Mouse (Mus musculus) adrenal gland, adult (tissue): ENCODE measurements around the gene Kremen2.

Source experiments
- DNase-seq, 2 experiments: peaks; one replicate each; pipeline ENCODE4 v3.0.0; 2022 to 2023; ENCODE audit warnings: low spot score in 1 of 2; ENCODE audit not compliant: inconsistent age in 2 of 2

Kremen2 gene

DNA sequence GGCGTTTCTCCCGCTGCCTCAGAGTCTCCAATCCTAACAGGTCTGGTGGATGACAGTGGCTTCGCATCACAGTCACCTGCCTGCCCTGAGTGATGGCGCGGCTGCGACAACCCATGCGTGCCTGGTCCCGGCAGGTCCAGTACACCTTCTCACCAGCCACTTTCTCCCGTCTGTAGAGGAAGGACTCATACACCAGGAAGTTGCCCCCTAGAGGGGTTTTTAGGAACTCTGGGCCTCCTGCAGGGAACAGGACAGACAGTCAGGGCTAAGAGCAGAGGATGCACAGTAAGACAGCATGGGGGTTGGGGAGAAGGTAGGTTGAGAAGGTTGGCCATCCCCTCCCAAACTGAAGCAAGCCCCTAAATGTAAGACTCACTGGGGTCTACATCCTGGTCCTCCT, 14.6 kb upstream of the Kremen2 start:
- no peak for DNase-seq

- DNase-seq = no peak
Observed at GRCm38 (mm10) chr17:23758801-23759200, 13.2 kb upstream of the Kremen2 start.

- DNase-seq = no peak
Observed at GRCm38 (mm10) chr17:23757581-23757980, 11.9 kb upstream of the Kremen2 start.

GRCm38 (mm10) chr17:23755689-23756088, 10.1 kb upstream of the Kremen2 start:
- no peak for DNase-seq

DNA sequence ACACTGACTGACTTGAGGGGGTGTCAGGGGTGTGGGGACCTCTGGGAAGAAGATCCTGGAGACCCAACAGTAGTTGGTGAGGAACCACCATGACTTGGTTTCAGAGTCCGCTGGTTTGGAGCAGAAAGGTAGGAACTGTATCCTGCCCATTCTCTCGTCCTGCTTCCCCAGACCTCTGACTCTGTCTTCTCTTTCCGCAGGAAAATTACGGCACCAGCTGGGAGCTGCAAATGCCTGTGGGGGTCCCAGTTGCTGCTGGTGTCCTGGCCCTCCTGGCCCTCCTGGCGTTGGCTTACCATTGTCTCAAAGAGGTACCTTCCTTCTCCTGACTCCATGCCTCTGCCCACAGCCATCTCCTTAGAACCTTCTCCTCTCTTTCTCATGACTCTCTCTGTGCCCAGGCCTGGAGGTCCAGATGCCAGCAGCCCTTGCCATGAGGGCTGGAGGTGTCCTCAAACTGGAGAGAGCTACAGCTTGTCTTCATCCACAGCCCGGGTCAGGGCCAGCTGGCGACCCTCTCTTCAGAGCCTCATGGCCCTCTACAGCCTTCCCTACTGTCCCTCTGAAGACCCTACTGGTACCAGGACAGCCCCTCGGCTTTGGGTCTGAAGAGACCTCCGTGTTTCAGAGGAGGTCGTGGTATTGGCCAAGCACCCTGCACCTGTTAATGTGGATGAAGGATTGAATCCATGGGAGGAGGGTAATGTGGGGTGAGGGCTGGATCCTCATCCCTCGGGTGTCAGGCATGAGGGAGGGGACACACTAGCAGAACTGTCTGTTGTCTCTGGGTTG, 4.0 kb upstream of the Kremen2 start:
- DNase-seq = no peak

GRCm38 (mm10) chr17:23748631-23749391, 3.2 kb upstream of the Kremen2 start:
- DNase-seq = peak; percentile 80 to 96

GRCm38 (mm10) chr17:23748026-23748425, 2.4 kb upstream of the Kremen2 start:
- DNase-seq = no peak

DNA sequence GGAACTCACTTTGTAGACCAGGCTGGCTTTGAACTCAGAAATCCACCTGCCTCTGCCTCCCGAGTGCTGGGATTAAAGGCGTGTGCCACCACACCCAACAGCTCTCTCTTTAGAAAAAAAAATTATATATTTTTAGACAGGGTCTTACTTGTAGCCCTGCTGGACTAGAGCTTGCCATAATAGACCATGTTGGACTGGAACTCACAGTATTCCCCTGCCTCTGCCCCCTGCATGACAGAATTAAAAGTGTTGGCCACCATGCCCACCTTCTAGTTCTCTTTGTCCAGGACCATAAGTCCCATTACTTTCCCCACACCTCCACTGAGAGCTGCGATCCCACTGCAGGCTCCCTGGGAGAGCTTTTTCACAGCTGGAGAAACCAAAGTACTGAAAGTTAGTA, 1.8 kb upstream of the Kremen2 start:
- DNase-seq = no peak

GRCm38 (mm10) chr17:23746767-23747166, 1.1 kb upstream of the Kremen2 start:
- DNase-seq = no peak

DNA sequence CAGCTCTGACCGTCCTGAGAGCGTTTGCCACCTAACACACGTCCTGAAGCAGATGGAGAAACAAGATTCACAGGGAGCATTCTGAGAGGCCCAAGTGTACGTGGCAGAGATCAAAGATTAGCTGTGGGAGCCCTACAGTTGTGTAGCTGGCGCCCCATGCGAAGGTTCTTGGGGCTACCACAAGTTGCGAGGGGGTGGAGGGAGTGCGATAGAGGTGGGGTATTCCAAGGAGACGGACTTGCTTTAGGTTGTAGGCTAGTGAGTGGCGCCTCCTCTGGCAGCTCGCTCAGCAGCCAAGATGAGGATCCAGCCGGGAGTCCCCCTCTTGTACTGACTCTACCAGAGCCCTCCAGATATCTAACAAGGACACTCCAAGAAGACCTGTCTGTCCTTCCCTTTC, 678 bp upstream of the Kremen2 start:
- no peak for DNase-seq

- DNase-seq = no peak
Observed at GRCm38 (mm10) chr17:23744651-23745050, 982 bp downstream of the Kremen2 start.

- no peak for DNase-seq
Observed at GRCm38 (mm10) chr17:23744076-23744475, 1.6 kb downstream of the Kremen2 start.

- DNase-seq = no peak
Observed at GRCm38 (mm10) chr17:23742941-23743340, 2.7 kb downstream of the Kremen2 start.

GRCm38 (mm10) chr17:23742210-23742793, 3.3 kb downstream of the Kremen2 start:
- no peak for DNase-seq

- no peak for DNase-seq
Observed at GRCm38 (mm10) chr17:23741359-23742209, 4.0 kb downstream of the Kremen2 start.

DNA sequence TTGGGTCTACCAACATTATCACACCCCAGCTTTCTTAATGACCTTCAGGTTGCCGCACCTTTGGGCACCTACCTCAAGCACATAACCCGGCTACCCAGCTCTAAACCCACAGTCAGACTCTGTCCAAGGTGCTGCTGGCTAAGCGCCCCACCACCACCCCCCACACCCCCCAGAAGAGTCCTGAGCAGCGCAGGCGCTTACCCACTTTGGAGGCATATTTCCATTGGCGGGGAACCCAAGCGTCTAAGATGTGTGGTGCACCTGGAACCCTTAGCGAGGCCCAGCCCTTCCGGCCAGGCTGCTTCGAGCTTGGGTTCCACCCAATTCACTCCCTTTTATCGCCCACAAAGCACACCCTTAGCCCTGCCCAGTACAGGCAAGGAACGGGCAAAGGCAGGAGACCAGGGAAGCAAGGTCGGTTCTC, 5.0 kb downstream of the Kremen2 start, which contains the start of gene Paqr4:
Paqr4 (minus strand) TSS at position 270 of the 424 bp plus-strand sequence.
- DNase-seq = no peak

DNA sequence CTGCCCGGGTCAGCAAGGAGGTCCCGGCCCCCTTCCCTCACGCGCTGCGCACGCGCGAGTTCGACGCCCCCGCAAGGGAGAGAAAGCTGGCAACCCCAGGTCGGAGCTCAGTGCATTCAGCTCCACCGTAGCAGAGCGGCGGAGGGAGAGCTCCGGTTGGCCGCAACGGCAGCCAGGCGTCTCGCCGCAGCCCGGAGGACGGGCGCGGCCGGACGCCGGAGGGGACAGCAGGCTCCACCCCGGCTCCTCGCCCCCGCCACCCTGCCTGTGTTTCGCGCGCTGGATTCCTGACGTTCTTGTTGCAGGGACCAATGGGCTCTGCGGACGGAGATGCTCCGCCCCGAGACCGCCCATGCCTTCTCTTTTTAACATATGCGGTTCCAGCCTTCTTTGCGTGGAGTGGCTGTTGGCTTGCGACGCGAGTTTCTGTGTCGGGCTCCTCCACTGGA, 5.5 kb downstream of the Kremen2 start:
- peak; percentile 93 to 96 for DNase-seq

DNA sequence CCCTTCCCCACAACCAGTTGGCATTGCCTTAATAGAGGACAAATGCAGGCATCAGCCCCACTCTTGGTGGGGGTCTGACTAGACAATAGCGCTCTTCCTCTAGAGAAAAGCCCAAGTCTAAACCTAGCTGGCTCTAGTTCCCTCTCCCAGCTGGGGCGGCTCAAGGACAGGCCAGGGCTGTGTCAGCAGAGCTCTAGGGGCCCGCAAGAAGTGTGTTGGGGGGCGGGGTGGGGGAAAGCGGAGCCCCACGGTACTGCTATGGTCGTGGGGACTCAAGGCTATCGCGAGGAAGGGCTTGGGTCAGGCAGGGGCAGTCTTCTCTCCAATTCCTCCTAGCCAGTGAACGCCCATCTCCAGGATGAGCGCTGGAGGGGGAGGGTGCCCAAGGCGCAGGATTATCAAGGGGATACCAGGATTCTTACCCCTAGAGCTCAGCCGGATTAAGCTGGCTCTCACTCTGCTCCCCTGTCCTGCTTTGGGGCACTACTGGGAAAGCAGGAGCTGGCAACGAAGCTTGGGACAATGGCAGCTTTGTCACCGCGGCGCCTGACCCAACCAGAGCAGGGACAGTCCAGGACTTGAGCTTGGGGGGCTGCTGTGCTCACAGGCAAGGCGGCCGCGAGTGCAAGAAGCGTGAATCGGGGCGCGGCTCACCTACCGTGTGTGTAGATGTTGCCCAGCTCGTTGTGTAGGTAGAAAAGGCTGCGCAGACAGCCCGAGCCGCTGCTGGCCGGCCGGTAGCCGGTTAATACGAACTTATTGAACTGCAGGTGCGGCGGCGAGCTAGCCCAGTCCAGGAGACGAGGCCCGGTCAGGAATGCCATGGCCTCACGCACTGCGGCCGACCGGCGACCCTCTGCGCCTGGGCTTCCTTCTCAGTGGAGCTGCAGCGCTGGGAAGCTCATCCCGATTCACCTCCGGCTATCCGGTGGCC, 6.2 kb downstream of the Kremen2 start:
- DNase-seq = no peak

- no peak for DNase-seq
Observed at GRCm38 (mm10) chr17:23738836-23739201, 6.8 kb downstream of the Kremen2 start.
